ENCODE assay signal across 29 mouse cellular contexts in genomic region chr10:34037401-34037800, GRCm38 (mm10). TPM values are rescaled to one million over a fixed set of nuclear protein-coding genes. Genes with fewer than 3 reads are reported as not detected.
DNase-seq lines count a peak whose midpoint lies in the region; ATAC-seq lines count a peak whose summit lies in the region.
"Had no signal": no experiment of that assay in that cellular context is flagged by ENCODE, and none has a peak within 500 bp of the region (broad histone marks: within the 10 kb centered on the region; RNA-seq: fewer than 3 reads in every experiment).

Gene Trappc3l, plus strand, starts transcription at chr10:34037597.

- no peaks in the 10 kb centered on the region for H3K36me3 ChIP-seq in forebrain, embryonic 14.5 days (ENCODE audit: control insufficient read depth, insufficient read depth, low read length)
- H3K36me3 ChIP-seq in forebrain, embryonic 12.5 days (replicated peaks): no peaks in the 10 kb centered on the region
- no peaks in the 10 kb centered on the region for H3K36me3 ChIP-seq in neural tube, embryonic 15.5 days
- H3K36me3 ChIP-seq in forebrain, embryonic 16.5 days (ENCODE audit: control insufficient read depth, insufficient read depth): no peaks in the 10 kb centered on the region
- H3K36me3 ChIP-seq in midbrain, embryonic 11.5 days (ENCODE audit: control insufficient read depth, insufficient read depth, low read length): no peaks in the 10 kb centered on the region
- H3K36me3 ChIP-seq: hindbrain, embryonic 10.5 days; limb, embryonic 15.5 days; liver, embryonic 13.5 days; neural tube, embryonic 12.5 days had no signal

- H3K27me3 ChIP-seq in forebrain, embryonic 14.5 days (replicated peaks; ENCODE audit: control insufficient read depth, insufficient read depth, low read length): no peaks in the 10 kb centered on the region
- no peaks in the 10 kb centered on the region for H3K27me3 ChIP-seq in forebrain, embryonic 12.5 days
- H3K27me3 ChIP-seq in neural tube, embryonic 15.5 days (replicated peaks): no peaks in the 10 kb centered on the region
- H3K27me3 ChIP-seq in forebrain, embryonic 16.5 days (replicated peaks; ENCODE audit: control insufficient read depth, insufficient read depth, low read length): no peaks in the 10 kb centered on the region
- H3K27me3 ChIP-seq in midbrain, embryonic 11.5 days (ENCODE audit: control insufficient read depth, insufficient read depth, low read length): no peaks in the 10 kb centered on the region
- H3K27me3 ChIP-seq: limb, embryonic 15.5 days; liver, embryonic 13.5 days; neural tube, embryonic 12.5 days had no signal

- H3K9me3 ChIP-seq in forebrain, embryonic 14.5 days (replicated peaks; ENCODE audit: control insufficient read depth, low read length): no peaks in the 10 kb centered on the region
- H3K9me3 ChIP-seq in forebrain, embryonic 12.5 days: no peaks in the 10 kb centered on the region
- H3K9me3 ChIP-seq in neural tube, embryonic 15.5 days (replicated peaks): no peaks in the 10 kb centered on the region
- H3K9me3 ChIP-seq in forebrain, embryonic 16.5 days (ENCODE audit: control insufficient read depth, low read length): no peaks in the 10 kb centered on the region
- no peaks in the 10 kb centered on the region for H3K9me3 ChIP-seq in midbrain, embryonic 11.5 days (ENCODE audit: control insufficient read depth, low read length)
- H3K9me3 ChIP-seq: hindbrain, embryonic 10.5 days; limb, embryonic 15.5 days; liver, embryonic 13.5 days; neural tube, embryonic 12.5 days had no signal

- no peak within 1 kb of the TSS for H3K4me2 ChIP-seq in forebrain, embryonic 14.5 days (ENCODE audit: low read length)
- H3K4me2 ChIP-seq in forebrain, embryonic 12.5 days: no peak within 1 kb of the TSS
- peak within 1 kb of the TSS; percentile 37; the same call in 1 of the 2 replicates for H3K4me2 ChIP-seq in neural tube, embryonic 15.5 days
- no peak within 1 kb of the TSS for H3K4me2 ChIP-seq in forebrain, embryonic 16.5 days (ENCODE audit: low read length)
- H3K4me2 ChIP-seq in midbrain, embryonic 11.5 days: no peak within 1 kb of the TSS
- H3K4me2 ChIP-seq: limb, embryonic 15.5 days; liver, embryonic 13.5 days; neural tube, embryonic 12.5 days had no signal

- H3K27ac ChIP-seq in forebrain, embryonic 14.5 days (ENCODE audit: low read depth, low read length): no peak within 1 kb of the TSS
- no peak within 1 kb of the TSS for H3K27ac ChIP-seq in forebrain, embryonic 12.5 days
- H3K27ac ChIP-seq in neural tube, embryonic 15.5 days (replicated peaks): no peak within 1 kb of the TSS
- H3K27ac ChIP-seq in forebrain, embryonic 16.5 days (ENCODE audit: low read length): no peak within 1 kb of the TSS
- no peak within 1 kb of the TSS for H3K27ac ChIP-seq in midbrain, embryonic 11.5 days (ENCODE audit: low read depth, low read length)
- H3K27ac ChIP-seq: hindbrain, embryonic 10.5 days; hindbrain, postnatal 0 days; limb, embryonic 15.5 days; liver, embryonic 13.5 days; macrophage; neural tube, embryonic 12.5 days had no signal

- H3K4me1 ChIP-seq in forebrain, embryonic 14.5 days (ENCODE audit: control insufficient read depth, insufficient read depth, low read length): peaks cover 3% of the 10 kb centered on the region; the same call in 1 of the 2 replicates
- peaks cover 7% of the 10 kb centered on the region for H3K4me1 ChIP-seq in forebrain, embryonic 12.5 days
- H3K4me1 ChIP-seq in neural tube, embryonic 15.5 days: peaks cover 7% of the 10 kb centered on the region; the same call in 1 of the 2 replicates
- H3K4me1 ChIP-seq in forebrain, embryonic 16.5 days (replicated peaks; ENCODE audit: control insufficient read depth, insufficient read depth, low read length): peaks cover 10% of the 10 kb centered on the region
- H3K4me1 ChIP-seq in midbrain, embryonic 11.5 days (ENCODE audit: control insufficient read depth, insufficient read depth, low read length): no peaks in the 10 kb centered on the region
- H3K4me1 ChIP-seq: liver, embryonic 13.5 days had no signal

- H3K4me3 ChIP-seq in forebrain, embryonic 14.5 days (ENCODE audit: low read depth, low read length): no peak within 1 kb of the TSS
- H3K4me3 ChIP-seq in forebrain, embryonic 12.5 days (replicated peaks): no peak within 1 kb of the TSS
- H3K4me3 ChIP-seq in neural tube, embryonic 15.5 days (replicated peaks): no peak within 1 kb of the TSS
- H3K4me3 ChIP-seq in forebrain, embryonic 16.5 days (replicated peaks; ENCODE audit: low read length): no peak within 1 kb of the TSS
- no peak within 1 kb of the TSS for H3K4me3 ChIP-seq in midbrain, embryonic 11.5 days (ENCODE audit: low read depth, low read length)
- H3K4me3 ChIP-seq: erythroblast, embryonic 14.5 days; hindbrain, embryonic 10.5 days; limb, embryonic 15.5 days; liver, embryonic 13.5 days; neural tube, embryonic 12.5 days had no signal

- DNase-seq in forebrain, embryonic 14.5 days (ENCODE audit: low spot score): peak; percentile 63
- DNase-seq in neural tube, embryonic 10.5 days (ENCODE audit: extremely low spot score, low spot score): no peak
- DNase-seq in midbrain, embryonic 11.5 days (ENCODE audit: low spot score, missing footprints): no peak
- no peak for DNase-seq in cerebellum, postnatal 4 days (ENCODE audit: low spot score in 2 of 2)
- DNase-seq: adrenal gland, postnatal 10 days; cerebellum, adult 11-12 months; cerebellum, adult 9-11 months; gastrocnemius, postnatal 14 days; heart, postnatal 14 days; kidney, adult 9 months; kidney, postnatal 10 days; liver, embryonic 13.5 days; lung, adult 2 months had no signal

- ATAC-seq in forebrain, embryonic 14.5 days: peak; percentile 67; the same call in 1 of the 2 replicates
- no peak; the same call in 1 of the 2 replicates for ATAC-seq in forebrain, embryonic 12.5 days (ENCODE audit: low FRiP score)
- ATAC-seq in neural tube, embryonic 15.5 days (ENCODE audit: low FRiP score): 0 out of 2 replicates have a peak, but pooled peaks have one; percentile 14
- peak; percentile 56 for ATAC-seq in forebrain, embryonic 16.5 days
- no peak for ATAC-seq in midbrain, embryonic 11.5 days (ENCODE audit: low FRiP score)
- ATAC-seq: intestine, postnatal 0 days had no signal

- H3K9ac ChIP-seq in forebrain, embryonic 14.5 days (ENCODE audit: low read length): no peak within 1 kb of the TSS
- no peak within 1 kb of the TSS for H3K9ac ChIP-seq in forebrain, embryonic 12.5 days
- H3K9ac ChIP-seq in neural tube, embryonic 15.5 days (replicated peaks): no peak within 1 kb of the TSS
- no peak within 1 kb of the TSS for H3K9ac ChIP-seq in forebrain, embryonic 16.5 days (replicated peaks; ENCODE audit: low read depth, low read length)
- H3K9ac ChIP-seq in midbrain, embryonic 11.5 days (ENCODE audit: low read length): no peak within 1 kb of the TSS
- H3K9ac ChIP-seq: limb, embryonic 15.5 days; liver, embryonic 13.5 days; neural tube, embryonic 12.5 days had no signal

- WGBS in forebrain, embryonic 14.5 days: 54% methylated on average over 3 of the region's 3 CpGs
- WGBS in forebrain, embryonic 12.5 days: 70% methylated on average over 3 of the region's 3 CpGs
- WGBS in neural tube, embryonic 15.5 days: 53% methylated on average over 3 of the region's 3 CpGs
- 39% methylated on average over 3 of the region's 3 CpGs for WGBS in forebrain, embryonic 16.5 days
- 81% methylated on average over 3 of the region's 3 CpGs for WGBS in midbrain, embryonic 11.5 days

RNA-seq across cellular contexts. Expression of gene Trappc3l, which starts in this region (rescaled TPM):
- polyA plus RNA-seq in forebrain, embryonic 14.5 days (2014; fragmentation: Nextera tagmentation; extraction: Ambion mirVana): not detected in 2 replicates
- not detected in 2 replicates for polyA plus RNA-seq in forebrain, embryonic 12.5 days (2016; fragmentation: Nextera tagmentation; extraction: Ambion mirVana)
- 0.42 and 0.91 TPM in 2 replicates for polyA plus RNA-seq in neural tube, embryonic 15.5 days (2015; fragmentation: Nextera tagmentation; extraction: Ambion mirVana)
- not detected in 2 replicates for polyA plus RNA-seq in forebrain, embryonic 16.5 days (2015; fragmentation: Nextera tagmentation; extraction: Ambion mirVana)
- not detected in 2 replicates for polyA plus RNA-seq in midbrain, embryonic 11.5 days (2014; fragmentation: Nextera tagmentation; extraction: Ambion mirVana)
- polyA plus RNA-seq: erythroblast, embryonic 14.5 days; heart, embryonic 14.5 days; hindbrain, embryonic 10.5 days; hindbrain, postnatal 0 days; intestine, postnatal 0 days; large intestine, adult 2 months; limb, embryonic 15.5 days; liver, embryonic 13.5 days; lung, adult 2 months; macrophage; midbrain, embryonic 16.5 days; neural tube, embryonic 12.5 days; Patski; stomach, embryonic 14.5 days; testis, adult 2 months had no signal

Comparison
In these comparisons a context has a peak if more than half of its experiments do, and no peak if none do; other contexts are left out.
1. Peak in DNase-seq and ATAC-seq in forebrain, embryonic 14.5 days; RNA of the gene not detected or under 1 TPM.
2. Peak in ATAC-seq and H3K4me2 ChIP-seq in neural tube, embryonic 15.5 days; RNA of the gene not detected or under 1 TPM.
3. Peak in ATAC-seq in forebrain, embryonic 16.5 days; RNA of the gene not detected or under 1 TPM.